Mouse (Mus musculus) hematopoietic stem cell, adult 5-6 weeks (primary cell): ENCODE measurements at regions not wholly inside any gene's neighbourhood (a gene's known extent, or its start where the extent isn't known, plus 50 kb on each side); places are given as distances from the start of the nearest gene placed in this dataset.

Experiments used
- ATAC-seq, 2 experiments: fragments of 125-278 bp in 1 of 2; replicated peaks in 1 of 2; 2 replicates each; pipeline ENCODE4 v1.8.0; 2016 to 2017; ENCODE audit warnings: inconsistent platforms in 2 of 2, mild to moderate bottlenecking in 2 of 2, moderate number of reproducible peaks in 2 of 2, low read depth in 1 of 2, moderate TSS enrichment in 1 of 2; ENCODE audit not compliant: low FRiP score in 2 of 2, poor library complexity in 2 of 2, severe bottlenecking in 2 of 2, insufficient read depth in 1 of 2, low TSS enrichment in 1 of 2

- ATAC-seq = no peak
These were observed 52.8 kb upstream of the Rnf32 start for GRCm38 (mm10) chr5:29142957-29143356.

- ATAC-seq = 0 out of 4 replicates have a peak, but pooled peaks of 1 of the 2 experiments have one; percentile 12
These were observed 53.3 kb upstream of the Rnf32 start for GRCm38 (mm10) chr5:29142502-29142901.

GRCm38 (mm10) chr5:29137481-29137880 is 58.3 kb upstream of the Rnf32 start:
- ATAC-seq = no peak

- no peak for ATAC-seq
These were observed 63.5 kb upstream of the Rnf32 start for GRCm38 (mm10) chr5:29132261-29132660.

- ATAC-seq = no peak
These were observed 64.0 kb upstream of the Rnf32 start for GRCm38 (mm10) chr5:29131762-29132161.

GRCm38 (mm10) chr5:29129724-29130123 is 66.1 kb upstream of the Rnf32 start:
- ATAC-seq = no peak

- no peak for ATAC-seq
These were observed 78.8 kb upstream of the Rnf32 start for GRCm38 (mm10) chr5:29116942-29117341.

- no peak for ATAC-seq
These were observed 83.3 kb upstream of the Rnf32 start for GRCm38 (mm10) chr5:29112531-29112930.

GRCm38 (mm10) chr5:29107276-29107675 is 88.5 kb upstream of the Rnf32 start:
- ATAC-seq = no peak

GRCm38 (mm10) chr5:29083288-29083687 is 112.5 kb upstream of the Rnf32 start:
- no peak for ATAC-seq

- no peak for ATAC-seq
These were observed 141.4 kb upstream of the Rnf32 start for GRCm38 (mm10) chr5:29054393-29054792.

GRCm38 (mm10) chr5:29036636-29037035 is 159.2 kb upstream of the Rnf32 start:
- no peak for ATAC-seq

- no peak for ATAC-seq
These were observed 162.3 kb upstream of the Rnf32 start for GRCm38 (mm10) chr5:29033462-29033997.

- no peak for ATAC-seq
These were observed 165.3 kb upstream of the Rnf32 start for GRCm38 (mm10) chr5:29030525-29030924.

- ATAC-seq = no peak
These were observed 165.8 kb upstream of the Rnf32 start for GRCm38 (mm10) chr5:29029957-29030356.

- ATAC-seq = no peak
These were observed 170.7 kb upstream of the Rnf32 start for GRCm38 (mm10) chr5:29025045-29025444.

GRCm38 (mm10) chr5:28992796-28993195 is 203.0 kb upstream of the Rnf32 start:
- no peak for ATAC-seq

GRCm38 (mm10) chr5:28979932-28980331 is 215.9 kb upstream of the Rnf32 start:
- no peak for ATAC-seq

GRCm38 (mm10) chr5:28970404-28970803 is 225.4 kb upstream of the Rnf32 start:
- no peak for ATAC-seq

GRCm38 (mm10) chr5:28955036-28955435 is 240.8 kb upstream of the Rnf32 start:
- no peak for ATAC-seq
